Mouse (Mus musculus): Measurements from ENCODE around the gene Notum. TPM values are rescaled to one million over a fixed set of nuclear protein-coding genes. Genes with fewer than 3 reads are reported as not detected.

Notum gene
- polyA plus RNA-seq, 1 experiment, result 0.24 TPM

GRCm38 (mm10) chr11:120618619-120619535 lies 42.1 kb downstream of the Notum start:
- no peak for DNase-seq
- peaks cover 32% of the 10 kb centered on the region for H3K36me3 ChIP-seq (ENCODE audit: control insufficient read depth, insufficient read depth, low read length)
- no peak overlapping the region for H3K27ac ChIP-seq (ENCODE audit: control insufficient read depth, insufficient read depth, low read length)
- no peak for TF ChIP-seq POLR2A (IDR thresholded peaks at IDR 0.05; ENCODE audit: control insufficient read depth, extremely low read depth, insufficient read depth, low read length, poor library complexity)
- TF ChIP-seq CTCF (IDR thresholded peaks at IDR 0.05; ENCODE audit: borderline replicate concordance, control insufficient read depth, extremely low read depth, insufficient read depth, low read length, poor library complexity), result no peak
- no peak overlapping the region for H3K4me3 ChIP-seq (ENCODE audit: control insufficient read depth, insufficient read depth, low read length)
- H3K27me3 ChIP-seq (ENCODE audit: control insufficient read depth, insufficient read depth, low read length), result no peaks in the 10 kb centered on the region
- peaks cover 18% of the 10 kb centered on the region for H3K4me1 ChIP-seq (replicated peaks; ENCODE audit: control insufficient read depth, insufficient read depth, low read length)
- 98% methylated on average over 25 of the region's 25 CpGs for WGBS

GRCm38 (mm10) chr11:120617519-120618112 lies 43.4 kb downstream of the Notum start, which contains the start of gene Pcyt2:
Gene Pcyt2 (minus strand): TSS chr11:120617936.
- no peak within 1 kb of the TSS for H3K27ac ChIP-seq (ENCODE audit: control insufficient read depth, insufficient read depth, low read length)
- DNase-seq, result peak; percentile 92
- TF ChIP-seq POLR2A (IDR thresholded peaks at IDR 0.05; ENCODE audit: control insufficient read depth, extremely low read depth, insufficient read depth, low read length, poor library complexity), result peak; percentile 68; the same call in 1 of the 2 replicates
- no peak for TF ChIP-seq CTCF (IDR thresholded peaks at IDR 0.05; ENCODE audit: borderline replicate concordance, control insufficient read depth, extremely low read depth, insufficient read depth, low read length, poor library complexity)
- H3K36me3 ChIP-seq (ENCODE audit: control insufficient read depth, insufficient read depth, low read length), result peaks cover 25% of the 10 kb centered on the region
- no peaks in the 10 kb centered on the region for H3K27me3 ChIP-seq (ENCODE audit: control insufficient read depth, insufficient read depth, low read length)
- peak within 1 kb of the TSS; percentile 73 for H3K4me3 ChIP-seq (ENCODE audit: control insufficient read depth, insufficient read depth, low read length)
- under 1% methylated on average over 56 of the region's 56 CpGs for WGBS
- H3K4me1 ChIP-seq (replicated peaks; ENCODE audit: control insufficient read depth, insufficient read depth, low read length), result peaks cover 11% of the 10 kb centered on the region

- no peaks in the 10 kb centered on the region for H3K27me3 ChIP-seq (ENCODE audit: control insufficient read depth, insufficient read depth, low read length)
- DNase-seq, result no peak
- peak overlapping the region; percentile 73 for H3K4me3 ChIP-seq (ENCODE audit: control insufficient read depth, insufficient read depth, low read length)
- H3K4me1 ChIP-seq (replicated peaks; ENCODE audit: control insufficient read depth, insufficient read depth, low read length), result peaks cover 11% of the 10 kb centered on the region
- TF ChIP-seq POLR2A (IDR thresholded peaks at IDR 0.05; ENCODE audit: control insufficient read depth, extremely low read depth, insufficient read depth, low read length, poor library complexity), result no peak
- TF ChIP-seq CTCF (IDR thresholded peaks at IDR 0.05; ENCODE audit: borderline replicate concordance, control insufficient read depth, extremely low read depth, insufficient read depth, low read length, poor library complexity), result no peak
- H3K27ac ChIP-seq (ENCODE audit: control insufficient read depth, insufficient read depth, low read length), result no peak overlapping the region
- H3K36me3 ChIP-seq (ENCODE audit: control insufficient read depth, insufficient read depth, low read length), result peaks cover 18% of the 10 kb centered on the region
- 63% methylated on average over 4 of the region's 4 CpGs for WGBS
These were observed 44.2 kb downstream of the Notum start for GRCm38 (mm10) chr11:120616617-120617294.

- WGBS, result 96% methylated on average over 11 of the region's 11 CpGs
- Histone ChIP-seq H3K27ac (ENCODE audit: control insufficient read depth, insufficient read depth, low read length) (no peak overlapping the region), H3K27me3 (ENCODE audit: control insufficient read depth, insufficient read depth, low read length) (no peaks in the 10 kb centered on the region), H3K36me3 (ENCODE audit: control insufficient read depth, insufficient read depth, low read length) (peaks cover 14% of the 10 kb centered on the region), H3K4me3 (ENCODE audit: control insufficient read depth, insufficient read depth, low read length) (no peak overlapping the region), H3K4me1 (replicated peaks; ENCODE audit: control insufficient read depth, insufficient read depth, low read length) (peaks cover 11% of the 10 kb centered on the region)
- DNase-seq, result no peak
- TF ChIP-seq CTCF (IDR thresholded peaks at IDR 0.05; ENCODE audit: borderline replicate concordance, control insufficient read depth, extremely low read depth, insufficient read depth, low read length, poor library complexity) (no peak), POLR2A (IDR thresholded peaks at IDR 0.05; ENCODE audit: control insufficient read depth, extremely low read depth, insufficient read depth, low read length, poor library complexity) (no peak)
These were observed 45.3 kb downstream of the Notum start for GRCm38 (mm10) chr11:120615606-120616203.

GRCm38 (mm10) chr11:120615167-120615566 lies 45.8 kb downstream of the Notum start:
- no peak overlapping the region for H3K4me3 ChIP-seq (ENCODE audit: control insufficient read depth, insufficient read depth, low read length)
- 97% methylated on average over 6 of the region's 6 CpGs for WGBS
- H3K27me3 ChIP-seq (ENCODE audit: control insufficient read depth, insufficient read depth, low read length), result no peaks in the 10 kb centered on the region
- H3K36me3 ChIP-seq (ENCODE audit: control insufficient read depth, insufficient read depth, low read length), result peaks cover 13% of the 10 kb centered on the region
- H3K4me1 ChIP-seq (replicated peaks; ENCODE audit: control insufficient read depth, insufficient read depth, low read length), result peaks cover 11% of the 10 kb centered on the region
- TF ChIP-seq POLR2A (IDR thresholded peaks at IDR 0.05; ENCODE audit: control insufficient read depth, extremely low read depth, insufficient read depth, low read length, poor library complexity), result no peak
- no peak for TF ChIP-seq CTCF (IDR thresholded peaks at IDR 0.05; ENCODE audit: borderline replicate concordance, control insufficient read depth, extremely low read depth, insufficient read depth, low read length, poor library complexity)
- no peak for DNase-seq
- H3K27ac ChIP-seq (ENCODE audit: control insufficient read depth, insufficient read depth, low read length), result no peak overlapping the region

- H3K36me3 ChIP-seq (ENCODE audit: control insufficient read depth, insufficient read depth, low read length), result peaks cover 9% of the 10 kb centered on the region
- DNase-seq, result no peak
- no peaks in the 10 kb centered on the region for H3K27me3 ChIP-seq (ENCODE audit: control insufficient read depth, insufficient read depth, low read length)
- WGBS, result 96% methylated on average over 8 of the region's 8 CpGs
- H3K4me3 ChIP-seq (ENCODE audit: control insufficient read depth, insufficient read depth, low read length), result no peak overlapping the region
- H3K4me1 ChIP-seq (replicated peaks; ENCODE audit: control insufficient read depth, insufficient read depth, low read length), result peaks cover 11% of the 10 kb centered on the region
- TF ChIP-seq POLR2A (IDR thresholded peaks at IDR 0.05; ENCODE audit: control insufficient read depth, extremely low read depth, insufficient read depth, low read length, poor library complexity), result no peak
- TF ChIP-seq CTCF (IDR thresholded peaks at IDR 0.05; ENCODE audit: borderline replicate concordance, control insufficient read depth, extremely low read depth, insufficient read depth, low read length, poor library complexity), result no peak
- H3K27ac ChIP-seq (ENCODE audit: control insufficient read depth, insufficient read depth, low read length), result no peak overlapping the region
These were observed 47.0 kb downstream of the Notum start for GRCm38 (mm10) chr11:120613976-120614375.

All from thymus, adult 2 months (tissue).